Mouse (Mus musculus): ENCODE measurements around the gene Ccdc87. TPM values are rescaled to one million over a fixed set of nuclear protein-coding genes. Genes with fewer than 3 reads are reported as not detected.
"Not testable (repeated sequence)": the region's sequence is repeated elsewhere in the genome, so short reads cannot be mapped to it uniquely, and the experiment has no call there.

Gene Ccdc87
- 1 to 10 TPM; 2.2 to 2.7 TPM for total RNA-seq (2021)
- long read RNA-seq, experiment 1, partial matches to known transcripts: 0 of 1 reads
- long read RNA-seq, experiment 1, other reads (novel, unspliced or antisense): 0 of 1 reads
- long read RNA-seq, experiment 2, partial matches to known transcripts: 0 of 1 reads
- long read RNA-seq, experiment 2, other reads (novel, unspliced or antisense): 0 of 1 reads

- peak; percentile 97 for DNase-seq (ENCODE audit: low spot score in 2 of 2)
These were observed at the start of gene Ccdc87, which contains the start of gene Ccs for GRCm38 (mm10) chr19:4839149-4839548. Gene Ccdc87 (plus strand): TSS chr19:4839366. Gene Ccs (minus strand): TSS chr19:4839332.

GRCm38 (mm10) chr19:4793281-4793830, 45.8 kb upstream of the Ccdc87 start:
- no peak for DNase-seq (ENCODE audit: low spot score in 2 of 2)

- DNase-seq (ENCODE audit: low spot score in 2 of 2): peak; percentile 98
These were observed 45.2 kb upstream of the Ccdc87 start, which contains the start of gene Rbm4 for GRCm38 (mm10) chr19:4793831-4794422. Gene Rbm4 (minus strand): TSS chr19:4793901.

- no peak for DNase-seq (ENCODE audit: low spot score in 2 of 2)
These were observed 43.2 kb upstream of the Ccdc87 start for GRCm38 (mm10) chr19:4795929-4796328.

GRCm38 (mm10) chr19:4797846-4798245, 41.3 kb upstream of the Ccdc87 start:
- no peak for DNase-seq (ENCODE audit: low spot score in 2 of 2)

- DNase-seq (ENCODE audit: low spot score in 2 of 2): no peak
These were observed 40.1 kb upstream of the Ccdc87 start for GRCm38 (mm10) chr19:4799083-4799482.

GRCm38 (mm10) chr19:4802691-4803091, 36.5 kb upstream of the Ccdc87 start:
- DNase-seq (ENCODE audit: low spot score in 2 of 2): no peak

- DNase-seq (ENCODE audit: low spot score in 2 of 2): no peak
These were observed 35.9 kb upstream of the Ccdc87 start for GRCm38 (mm10) chr19:4803283-4803682.

GRCm38 (mm10) chr19:4810309-4810708, 28.9 kb upstream of the Ccdc87 start:
- no peak for DNase-seq (ENCODE audit: low spot score in 2 of 2)

- DNase-seq (ENCODE audit: low spot score in 2 of 2): no peak
These were observed 28.5 kb upstream of the Ccdc87 start for GRCm38 (mm10) chr19:4810746-4811062.

- DNase-seq (ENCODE audit: low spot score in 2 of 2): peak; percentile 97 to 98
These were observed 27.9 kb upstream of the Ccdc87 start, which contains the start of the genes Gm21992 and Rbm14 for GRCm38 (mm10) chr19:4811063-4811908. Gene Gm21992 (minus strand): TSS chr19:4811612. Gene Rbm14 (minus strand): TSS chr19:4811634.

GRCm38 (mm10) chr19:4811909-4812242, 27.3 kb upstream of the Ccdc87 start:
- DNase-seq (ENCODE audit: low spot score in 2 of 2): no peak

- not testable (repeated sequence) for DNase-seq (ENCODE audit: low spot score in 2 of 2)
These were observed 26.7 kb upstream of the Ccdc87 start for GRCm38 (mm10) chr19:4812334-4812949.

GRCm38 (mm10) chr19:4813015-4813414, 26.2 kb upstream of the Ccdc87 start:
- DNase-seq (ENCODE audit: low spot score in 2 of 2): no peak

GRCm38 (mm10) chr19:4817182-4817835, 21.9 kb upstream of the Ccdc87 start:
- no peak for DNase-seq (ENCODE audit: low spot score in 2 of 2)

GRCm38 (mm10) chr19:4820678-4821303, 18.4 kb upstream of the Ccdc87 start:
- peak; percentile 33 to 36 for DNase-seq (ENCODE audit: low spot score in 2 of 2)

GRCm38 (mm10) chr19:4828444-4829114, 10.6 kb upstream of the Ccdc87 start:
- DNase-seq (ENCODE audit: low spot score in 2 of 2): no peak

- peak; percentile 17 to 24 for DNase-seq (ENCODE audit: low spot score in 2 of 2)
These were observed 10.0 kb upstream of the Ccdc87 start for GRCm38 (mm10) chr19:4829156-4829555.

- no peak for DNase-seq (ENCODE audit: low spot score in 2 of 2)
These were observed 5.2 kb upstream of the Ccdc87 start for GRCm38 (mm10) chr19:4833977-4834376.

GRCm38 (mm10) chr19:4836096-4836495, 3.1 kb upstream of the Ccdc87 start:
- no peak for DNase-seq (ENCODE audit: low spot score in 2 of 2)
